14 mouse cellular contexts compared by ENCODE assay signal in genomic region chr14:78955745-78956144, GRCm38 (mm10).
"Had no signal": no experiment of that assay in that cellular context is flagged by ENCODE, and none has a peak within 500 bp of the region (broad histone marks: within the 10 kb centered on the region; RNA-seq: fewer than 3 reads in every experiment).

No protein-coding gene starts in this region.

- H3K4me2 ChIP-seq: kidney, embryonic 15.5 days; limb, embryonic 15.5 days; liver, embryonic 13.5 days; lung, embryonic 15.5 days had no signal

- H3K4me1 ChIP-seq: kidney, embryonic 15.5 days; limb, embryonic 15.5 days; liver, embryonic 13.5 days; lung, embryonic 15.5 days; midbrain, embryonic 10.5 days had no signal

- H3K27ac ChIP-seq: kidney, embryonic 15.5 days; limb, embryonic 15.5 days; liver, embryonic 13.5 days; lung, embryonic 15.5 days; midbrain, embryonic 10.5 days had no signal

- H3K36me3 ChIP-seq: lung, embryonic 15.5 days had no signal

- H3K9me3 ChIP-seq: kidney, embryonic 15.5 days; limb, embryonic 15.5 days; liver, embryonic 13.5 days; lung, embryonic 15.5 days; midbrain, embryonic 10.5 days had no signal

- H3K27me3 ChIP-seq: kidney, embryonic 15.5 days; limb, embryonic 15.5 days; liver, embryonic 13.5 days; lung, embryonic 15.5 days had no signal

- H3K4me3 ChIP-seq: kidney, embryonic 15.5 days; limb, embryonic 15.5 days; liver, embryonic 13.5 days; lung, embryonic 15.5 days; midbrain, embryonic 10.5 days had no signal

- ATAC-seq: liver, postnatal 0 days had no signal

- DNase-seq: kidney, adult 2 months; kidney, postnatal 14 days; layer of hippocampus, adult 9-11 months; layer of hippocampus, postnatal 36 days; liver, embryonic 13.5 days; liver, postnatal 0 days; midbrain, embryonic 14.5 days; right cerebral cortex, adult 18-20 months; right cerebral cortex, postnatal 25 days; thymus, postnatal 4 days had no signal

- H3K9ac ChIP-seq: kidney, embryonic 15.5 days; limb, embryonic 15.5 days; liver, embryonic 13.5 days; liver, postnatal 0 days; lung, embryonic 15.5 days had no signal
